Mouse (Mus musculus): ENCODE results near the gene Prkcz.
A peak's percentile ranks its signal among the peaks of the same experiment; 100 is the strongest.
"Not testable (repeated sequence)": the region's sequence is repeated elsewhere in the genome, so short reads cannot be mapped to it uniquely, and the experiment has no call there.

The Prkcz gene

GRCm38 (mm10) chr4:155357601-155358000, 3.6 kb downstream of the Prkcz start:
- DNase-seq: no peak

- no peak for DNase-seq
Measured at GRCm38 (mm10) chr4:155356354-155356753, 4.8 kb downstream of the Prkcz start.

- no peak for DNase-seq
Measured at GRCm38 (mm10) chr4:155354546-155354945, 6.6 kb downstream of the Prkcz start.

DNA sequence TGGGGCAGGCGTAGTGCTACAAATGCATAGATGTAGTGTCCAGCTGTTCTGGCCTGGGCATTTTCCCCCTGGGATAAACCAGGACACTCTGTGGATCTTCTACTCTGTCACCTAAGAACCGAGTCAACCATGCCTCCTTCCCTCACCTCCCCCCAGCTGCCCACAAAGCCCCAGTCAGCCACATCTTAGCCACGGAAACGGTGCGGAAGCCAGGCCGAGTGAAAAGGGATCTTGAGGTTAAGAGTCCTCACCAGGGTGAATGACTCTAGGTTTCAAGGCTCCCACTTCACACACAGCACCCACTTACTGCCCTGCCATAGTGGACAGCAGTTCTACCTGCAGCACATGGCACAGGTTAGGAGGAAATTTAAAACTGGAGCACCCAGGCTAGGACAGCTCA, 7.1 kb downstream of the Prkcz start:
- DNase-seq: peak; percentile 36

DNA sequence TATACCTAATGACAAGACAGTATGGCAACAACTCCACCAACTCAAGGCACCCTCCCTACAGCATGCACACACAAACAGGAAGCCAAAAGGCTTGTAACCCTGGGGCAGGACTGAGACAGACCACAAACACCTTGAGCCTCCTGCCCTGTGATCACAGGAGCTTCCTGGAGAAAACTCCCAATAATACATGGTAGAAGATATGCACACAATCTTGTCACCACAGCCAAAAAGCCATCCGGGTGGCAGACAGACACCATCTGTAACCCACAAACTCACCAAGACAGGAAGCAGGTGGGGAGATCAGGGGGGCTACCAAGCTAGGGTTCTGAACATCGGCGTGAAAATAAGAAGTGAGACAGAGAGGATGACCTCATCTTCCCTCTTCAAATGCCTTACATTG, 8.6 kb downstream of the Prkcz start:
- peak; percentile 66 for DNase-seq

DNA sequence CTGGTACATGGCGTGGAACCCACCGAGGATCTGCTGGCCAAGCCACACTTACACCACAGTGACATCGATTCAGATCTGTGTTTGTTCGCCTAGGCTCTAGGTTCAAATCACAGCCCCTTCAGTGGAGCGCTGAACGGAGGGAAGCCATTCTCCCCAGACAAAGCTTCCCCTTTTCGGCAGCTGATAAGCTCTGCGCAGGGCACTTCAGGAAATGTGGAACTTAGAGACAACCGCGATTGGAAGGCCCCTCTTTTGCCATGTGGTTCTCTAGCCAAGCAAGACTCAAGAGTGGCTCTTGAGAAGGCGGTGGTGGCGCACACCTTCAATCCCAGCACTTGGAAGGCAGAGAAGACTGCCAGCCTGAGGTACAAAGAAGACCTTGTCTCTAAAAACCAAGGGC, 14.8 kb downstream of the Prkcz start:
- no peak for DNase-seq

- DNase-seq: no peak
Measured at GRCm38 (mm10) chr4:155345608-155345953, 15.6 kb downstream of the Prkcz start.

DNA sequence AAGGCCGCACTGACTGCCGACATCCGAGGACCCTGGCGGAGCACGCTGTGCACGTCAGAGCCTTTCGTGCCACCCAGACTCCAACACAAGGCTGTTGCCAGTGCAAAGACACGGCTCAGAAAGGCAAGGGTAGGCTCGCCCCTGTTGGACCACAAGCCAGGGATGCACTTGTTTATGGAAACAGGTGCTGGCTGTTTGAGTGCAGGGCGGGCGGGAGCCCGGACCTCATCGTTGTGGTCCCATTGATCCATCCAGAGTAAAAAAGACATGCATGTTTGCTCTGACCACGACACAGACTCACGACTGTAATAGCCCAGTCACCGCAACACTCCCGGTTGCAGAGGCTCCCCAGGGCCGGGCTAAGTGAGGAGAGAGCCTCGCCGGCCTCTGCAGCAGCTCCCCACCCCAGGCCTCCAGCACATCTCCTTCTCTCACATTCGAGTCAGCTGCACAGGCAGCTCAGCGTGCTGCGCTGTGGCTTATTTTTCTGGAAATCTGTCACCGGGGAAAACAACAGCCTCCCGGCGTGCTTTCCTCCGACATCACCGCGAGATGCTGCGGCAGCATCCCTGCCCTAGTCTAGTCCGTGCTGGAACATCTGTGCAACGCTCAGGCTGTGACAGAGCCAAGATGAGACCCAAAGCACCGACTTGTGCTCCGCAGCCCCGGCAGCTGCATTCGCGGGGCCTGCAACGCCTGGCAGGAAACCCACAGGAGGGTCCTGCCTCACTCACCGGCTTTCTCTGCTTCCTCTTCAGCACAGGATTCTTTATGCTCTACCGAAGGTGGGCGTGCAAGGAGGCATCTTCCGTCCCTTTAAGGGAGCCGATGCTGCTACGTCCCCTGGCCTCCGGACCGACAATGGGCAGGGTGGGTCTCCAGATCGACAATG, 16.2 kb downstream of the Prkcz start:
- DNase-seq: peak; percentile 49

DNA sequence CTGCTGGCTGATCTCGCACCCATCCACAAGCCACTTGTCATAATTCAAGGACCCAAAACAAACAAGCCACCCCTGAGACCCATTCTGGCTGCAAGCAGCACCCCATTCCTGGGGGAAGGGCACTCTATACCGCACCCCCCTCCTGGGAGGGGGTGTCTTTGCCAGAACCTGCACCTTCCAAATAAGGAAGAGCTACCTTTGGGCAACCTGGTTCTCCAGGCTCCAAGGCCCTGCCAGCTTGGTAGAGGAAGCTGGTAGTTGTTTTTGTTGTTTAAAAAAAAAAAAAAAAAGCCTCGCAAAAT, 16.9 kb downstream of the Prkcz start:
- DNase-seq: no peak

- no peak for DNase-seq
Measured at GRCm38 (mm10) chr4:155343415-155344298, 17.5 kb downstream of the Prkcz start.

- no peak for DNase-seq
Measured at GRCm38 (mm10) chr4:155336284-155337050, 24.7 kb downstream of the Prkcz start.

GRCm38 (mm10) chr4:155332253-155332652, 28.9 kb downstream of the Prkcz start:
- no peak for DNase-seq

DNA sequence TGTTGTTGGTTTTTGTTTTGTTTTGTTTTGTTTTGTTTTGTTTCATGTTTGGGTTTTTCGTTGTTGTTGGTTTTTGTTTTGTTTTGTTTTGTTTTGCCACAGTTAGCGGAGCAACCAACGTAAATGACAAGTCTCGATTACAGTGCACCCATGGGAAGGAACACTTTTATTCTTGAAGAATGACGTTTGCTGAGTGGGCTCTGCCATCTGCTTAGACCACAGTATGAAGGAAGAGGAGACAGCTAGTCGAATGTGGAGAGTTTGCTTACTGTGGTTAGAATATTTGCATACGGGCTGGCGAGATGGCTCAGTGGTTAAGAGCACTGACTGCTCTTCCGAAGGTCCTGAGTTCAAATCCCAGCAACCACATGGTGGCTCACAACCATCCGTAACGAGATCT, 32.8 kb downstream of the Prkcz start:
- not testable (repeated sequence) for DNase-seq

DNA sequence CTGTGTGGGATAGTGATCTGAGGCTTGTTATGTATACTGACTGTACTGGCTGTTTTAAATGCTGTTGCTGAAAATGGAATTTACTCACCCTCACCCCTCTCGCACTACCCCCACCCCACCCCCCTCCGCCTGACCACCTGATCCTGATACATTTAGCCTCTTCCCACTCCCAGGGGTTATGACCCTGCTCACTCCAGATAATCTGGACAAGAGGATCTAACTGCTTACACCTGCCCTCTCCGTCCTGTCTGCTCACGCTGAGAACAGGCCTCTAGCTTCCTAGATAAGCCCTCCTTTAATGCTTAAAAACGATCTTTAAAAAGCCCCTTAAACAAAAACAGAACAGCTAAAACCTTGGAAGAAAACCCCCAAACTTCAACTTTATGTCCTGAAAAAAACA, 35.4 kb downstream of the Prkcz start:
- no peak for DNase-seq

- DNase-seq: no peak
Measured at GRCm38 (mm10) chr4:155324511-155324910, 36.6 kb downstream of the Prkcz start.

DNA sequence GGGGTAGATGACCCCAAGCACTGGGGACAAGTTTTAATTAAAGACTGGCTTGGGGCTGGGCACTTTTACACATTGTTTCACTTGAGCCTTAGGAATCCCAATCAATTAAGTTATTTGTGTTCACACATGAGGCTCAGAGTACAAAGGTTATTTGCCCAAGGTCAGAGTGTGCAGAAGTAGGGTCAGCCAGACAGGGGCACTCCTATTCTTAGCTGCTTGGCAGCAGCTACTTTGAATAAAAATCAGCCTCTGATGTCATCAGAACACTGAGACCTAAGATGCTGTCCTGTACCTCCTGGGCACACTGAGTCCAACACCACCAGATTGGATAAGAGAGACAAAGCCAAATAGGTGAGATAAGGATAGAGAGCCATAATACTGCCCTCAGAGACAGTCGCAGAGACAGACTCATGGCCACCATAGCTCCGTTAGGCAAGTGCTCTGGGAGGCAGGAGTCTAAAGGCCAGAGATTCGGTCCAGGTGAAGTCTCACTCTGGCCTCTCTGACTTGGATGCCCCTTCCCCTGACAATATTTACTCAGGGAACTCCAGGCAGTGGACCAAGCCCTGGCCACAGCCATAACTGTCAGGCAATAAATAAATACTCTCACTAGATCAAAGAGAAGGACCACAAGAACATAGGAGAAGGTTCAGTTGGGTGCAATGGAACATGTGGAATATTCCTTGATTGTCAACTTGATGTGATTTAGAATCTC, 37.9 kb downstream of the Prkcz start:
- DNase-seq: no peak

DNA sequence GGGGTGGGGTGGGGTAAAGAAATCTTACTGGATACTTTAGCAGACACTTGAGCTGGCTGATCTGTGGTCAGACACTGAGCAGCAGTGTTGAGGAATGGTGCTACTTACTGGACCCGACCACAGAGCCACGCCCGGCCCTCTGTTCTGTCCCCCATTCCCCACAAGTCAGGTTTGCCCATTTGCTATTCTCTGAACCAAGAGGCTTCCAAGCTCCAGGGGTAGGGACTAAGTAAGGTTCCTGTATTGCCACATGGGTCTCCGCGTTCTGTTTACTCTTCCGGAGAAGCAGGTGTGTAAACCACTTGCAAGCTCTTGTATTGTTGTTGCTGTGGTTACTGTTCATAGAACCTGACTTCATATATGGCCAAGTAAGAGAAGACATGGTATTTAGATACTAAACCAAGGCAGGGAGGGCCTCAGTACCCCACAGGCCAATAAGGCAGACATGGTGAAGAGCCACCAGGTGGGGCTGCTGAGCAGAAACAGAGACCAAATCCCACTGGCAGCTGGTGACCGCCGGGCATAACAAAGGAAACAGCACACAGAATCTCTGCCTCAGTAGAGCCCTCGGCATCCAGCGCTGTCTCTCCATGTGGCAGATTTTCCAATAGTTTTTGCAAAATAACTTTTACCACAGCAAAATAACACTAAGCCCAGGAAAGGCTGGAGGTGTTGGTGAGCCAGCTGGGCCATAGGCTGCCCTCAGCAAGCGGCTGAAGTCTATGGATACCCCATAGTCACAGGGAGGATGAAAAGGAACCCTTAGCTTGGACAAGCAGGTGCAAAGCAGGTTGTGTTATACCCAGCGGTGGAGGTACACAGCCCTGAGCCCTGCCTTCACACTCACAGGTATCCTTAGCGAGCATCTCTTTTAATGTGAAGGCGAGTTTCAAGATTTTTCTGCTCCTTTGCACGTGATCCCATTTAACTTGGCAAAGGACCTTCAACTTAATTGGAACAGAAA, 40.6 kb downstream of the Prkcz start:
- DNase-seq: peak; percentile 57

GRCm38 (mm10) chr4:155318266-155318665, 42.9 kb downstream of the Prkcz start:
- DNase-seq: no peak

DNA sequence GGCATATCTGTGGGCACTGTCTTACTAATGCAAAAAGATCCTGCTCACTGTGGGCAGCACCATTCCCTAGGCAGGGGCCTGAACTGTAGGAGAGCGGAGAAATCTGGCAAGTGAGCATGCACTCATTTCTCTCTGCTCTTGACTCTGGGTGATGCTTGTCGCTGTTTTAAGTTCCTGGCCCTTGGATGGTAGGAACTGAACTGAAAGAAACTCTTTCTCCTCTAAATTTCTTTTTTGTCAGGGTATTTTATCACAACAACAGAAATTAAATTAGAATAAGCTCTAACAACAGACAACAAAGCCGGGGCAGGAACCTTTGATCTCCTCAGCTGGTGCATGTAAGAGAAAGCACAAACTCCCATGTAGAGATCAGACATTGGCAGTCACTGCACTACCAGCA, 46.1 kb downstream of the Prkcz start:
- DNase-seq: no peak

DNA sequence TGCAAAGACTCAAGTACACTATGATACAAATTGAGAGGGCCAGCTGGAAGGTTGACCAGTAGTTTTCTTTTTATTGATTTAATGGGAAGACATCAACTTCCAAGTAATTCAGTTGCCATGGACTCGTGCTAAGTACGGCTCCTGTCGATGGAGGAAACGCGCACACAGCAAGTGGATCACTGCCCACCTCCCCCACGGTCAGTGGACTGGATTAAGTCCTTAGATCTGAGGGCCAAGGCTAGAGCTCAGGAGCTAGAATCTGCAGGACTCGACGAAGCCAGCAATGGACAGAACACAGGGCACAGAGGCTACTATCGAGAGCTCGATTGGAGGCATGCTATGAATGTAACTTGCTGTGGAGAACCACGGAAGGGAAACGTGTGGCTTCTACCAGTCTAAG, 52.5 kb downstream of the Prkcz start:
- DNase-seq: no peak

- peak; percentile 63 for DNase-seq
Measured at GRCm38 (mm10) chr4:155308068-155308467, 53.1 kb downstream of the Prkcz start.

- no peak for DNase-seq
Measured at GRCm38 (mm10) chr4:155307591-155307990, 53.6 kb downstream of the Prkcz start.

Data from thymus, postnatal 25 days (tissue).